Mouse (Mus musculus) brown adipose tissue, adult 24 weeks (tissue): Measurements from ENCODE around the gene Omt2b. TPM values are rescaled to one million over a fixed set of nuclear protein-coding genes. Genes with fewer than 3 reads are reported as not detected.
"Not testable (repeated sequence)": the region's sequence is repeated elsewhere in the genome, so short reads cannot be mapped to it uniquely, and the experiment has no call there.

Experiments used
- H3K27ac ChIP-seq: fragments of 200-500 bp; replicated peaks from 2 replicates; pipeline ENCODE4 v1.5.1; 2012; ENCODE audit warnings: low read depth, mild to moderate bottlenecking, low read length
- H3K4me1 ChIP-seq: fragments of 200-500 bp; 2 replicates; pipeline ENCODE4 v1.6.1; 2012; ENCODE audit warnings: low read length, mixed read lengths; ENCODE audit not compliant: control insufficient read depth, insufficient read depth, insufficient read length
- H3K4me3 ChIP-seq: fragments of 200-500 bp; 2 replicates; pipeline ENCODE4 v1.5.1; 2012; ENCODE audit warnings: low read depth, mild to moderate bottlenecking, low read length, moderate library complexity; ENCODE audit not compliant: insufficient read depth
- polyA plus RNA-seq: library from polyadenylated mRNA; stranded (reverse); fragments of >200 nt; gene quantifications from 2 replicates; pipeline ENCODE4 v1.2.4, GENCODE M21; 2012; ENCODE audit not compliant: missing spikeins, insufficient read depth, insufficient read length

The Omt2b gene
- polyA plus RNA-seq, result not detected in 2 replicates

- H3K27ac ChIP-seq, H3K4me1 ChIP-seq, H3K4me3 ChIP-seq: not testable (repeated sequence)
Measured at GRCm38 (mm10) chr9:78327289-78327688, at the start of gene Omt2b. Gene Omt2b (plus strand): TSS chr9:78327589.

GRCm38 (mm10) chr9:78282002-78282711 lies 45.2 kb upstream of the Omt2b start:
- not testable (repeated sequence) for H3K27ac ChIP-seq, H3K4me3 ChIP-seq, H3K4me1 ChIP-seq

DNA sequence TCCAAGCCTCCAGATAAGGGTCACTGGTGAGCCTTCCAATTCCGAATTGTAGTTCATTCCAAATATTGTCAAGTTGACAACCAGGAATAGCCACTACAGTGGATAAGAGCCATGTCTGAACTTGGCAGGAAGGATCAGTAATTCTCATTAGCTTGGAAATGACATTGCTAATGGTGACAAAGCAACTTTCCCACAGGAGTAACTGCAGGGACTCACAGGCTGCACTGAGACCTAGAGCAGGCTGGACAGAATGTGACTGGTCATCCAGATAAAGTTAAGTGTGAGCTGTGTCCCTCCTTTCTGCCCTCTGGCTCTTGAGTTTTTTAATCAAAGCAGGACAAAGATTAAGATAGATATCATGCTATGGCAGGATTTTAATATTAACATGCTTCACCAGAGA lies 38.3 kb upstream of the Omt2b start:
- not testable (repeated sequence) for H3K27ac ChIP-seq, H3K4me3 ChIP-seq, H3K4me1 ChIP-seq

- H3K4me1 ChIP-seq, H3K4me3 ChIP-seq, H3K27ac ChIP-seq: not testable (repeated sequence)
Measured at GRCm38 (mm10) chr9:78289723-78290122, 37.7 kb upstream of the Omt2b start, which contains the start of gene Gm10639. Gene Gm10639 (plus strand): TSS chr9:78289923.

GRCm38 (mm10) chr9:78292462-78292861 lies 34.9 kb upstream of the Omt2b start:
- not testable (repeated sequence) for H3K4me1 ChIP-seq, H3K4me3 ChIP-seq, H3K27ac ChIP-seq

GRCm38 (mm10) chr9:78293683-78294082 lies 33.7 kb upstream of the Omt2b start:
- not testable (repeated sequence) for H3K4me3 ChIP-seq, H3K27ac ChIP-seq, H3K4me1 ChIP-seq

GRCm38 (mm10) chr9:78294781-78295180 lies 32.6 kb upstream of the Omt2b start:
- H3K4me3 ChIP-seq, H3K27ac ChIP-seq, H3K4me1 ChIP-seq: not testable (repeated sequence)

DNA sequence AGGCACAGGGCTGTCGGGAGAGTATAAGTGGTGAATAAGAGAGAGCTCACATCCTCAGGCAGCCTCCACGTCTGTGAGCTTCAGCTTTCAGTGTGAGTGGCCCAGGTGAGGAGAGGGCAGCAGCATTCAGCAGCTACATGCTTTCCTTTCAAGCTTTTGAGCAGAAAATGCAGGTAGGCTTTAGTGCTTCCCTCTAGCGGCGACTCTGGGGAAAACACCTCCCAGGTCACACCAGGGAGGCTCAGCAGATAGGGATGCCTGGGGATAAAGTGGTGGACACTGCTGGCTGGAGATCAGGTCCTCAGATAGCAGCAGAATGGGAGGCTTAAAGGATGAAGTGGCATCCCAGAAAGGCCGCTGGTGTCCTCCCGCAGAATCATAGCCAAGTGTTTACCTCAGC lies 31.3 kb upstream of the Omt2b start:
- H3K4me3 ChIP-seq, H3K27ac ChIP-seq, H3K4me1 ChIP-seq: not testable (repeated sequence)

DNA sequence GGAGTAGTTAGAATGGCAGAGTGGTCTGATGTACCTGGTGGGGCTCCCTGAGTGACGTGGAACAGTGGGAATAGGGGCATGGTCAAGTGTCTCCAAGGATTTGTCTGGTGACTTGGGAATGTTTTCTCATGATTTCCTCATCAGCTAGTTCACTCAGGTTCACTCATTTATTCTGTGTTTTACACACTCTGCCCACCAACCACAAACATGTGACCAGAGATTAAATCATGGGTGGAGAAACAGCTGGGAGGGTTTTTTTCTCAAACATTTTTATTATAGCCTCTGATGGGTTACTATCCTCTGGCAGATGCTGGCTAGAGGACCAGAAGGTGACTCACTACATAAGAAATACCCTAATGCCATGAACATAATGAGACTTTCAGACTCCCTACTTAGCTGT lies 29.2 kb upstream of the Omt2b start:
- Histone ChIP-seq H3K4me3 (no peak overlapping the region), H3K27ac (no peak overlapping the region), H3K4me1 (no peaks in the 10 kb centered on the region)

GRCm38 (mm10) chr9:78299143-78299542 lies 28.2 kb upstream of the Omt2b start:
- H3K27ac ChIP-seq, H3K4me1 ChIP-seq, H3K4me3 ChIP-seq: not testable (repeated sequence)

GRCm38 (mm10) chr9:78308122-78308521 lies 19.3 kb upstream of the Omt2b start:
- not testable (repeated sequence) for H3K27ac ChIP-seq, H3K4me3 ChIP-seq, H3K4me1 ChIP-seq

- no peak within 1 kb of the TSS for H3K27ac ChIP-seq
- no peak within 1 kb of the TSS for H3K4me3 ChIP-seq
Measured at GRCm38 (mm10) chr9:78314696-78315095, 12.7 kb upstream of the Omt2b start, which contains the start of gene Omt2a. Gene Omt2a (minus strand): TSS chr9:78314796.

GRCm38 (mm10) chr9:78319499-78319898 lies 7.9 kb upstream of the Omt2b start:
- Histone ChIP-seq H3K27ac (no peak overlapping the region), H3K4me1 (no peaks in the 10 kb centered on the region), H3K4me3 (no peak overlapping the region)

More at GRCm38 (mm10) chr9:78314696-78315095, 12.7 kb upstream of the Omt2b start, which contains the start of gene Omt2a:
- H3K4me1 ChIP-seq, result no peaks in the 10 kb centered on the region

DNA sequence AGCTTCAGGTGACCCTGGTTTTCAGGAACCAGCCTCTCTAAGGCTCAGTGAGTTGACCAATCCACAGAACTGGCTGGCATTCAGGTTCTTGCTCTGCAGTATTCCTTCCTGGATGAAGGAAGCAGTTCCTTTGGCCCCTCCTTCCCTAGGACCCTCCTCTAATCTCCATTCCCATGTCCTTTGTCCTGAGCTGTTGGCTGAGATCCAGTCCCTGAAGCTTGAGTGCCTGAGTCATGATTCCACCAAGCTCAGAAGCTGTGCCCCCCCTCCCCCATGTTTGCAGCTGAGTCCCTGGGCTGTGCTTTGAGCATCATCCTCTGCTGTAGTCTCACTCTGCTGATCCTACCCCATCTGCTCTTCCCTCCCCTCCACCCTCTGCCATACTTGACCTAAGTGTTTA lies 9.7 kb downstream of the Omt2b start:
- H3K27ac ChIP-seq, H3K4me1 ChIP-seq, H3K4me3 ChIP-seq: not testable (repeated sequence)

DNA sequence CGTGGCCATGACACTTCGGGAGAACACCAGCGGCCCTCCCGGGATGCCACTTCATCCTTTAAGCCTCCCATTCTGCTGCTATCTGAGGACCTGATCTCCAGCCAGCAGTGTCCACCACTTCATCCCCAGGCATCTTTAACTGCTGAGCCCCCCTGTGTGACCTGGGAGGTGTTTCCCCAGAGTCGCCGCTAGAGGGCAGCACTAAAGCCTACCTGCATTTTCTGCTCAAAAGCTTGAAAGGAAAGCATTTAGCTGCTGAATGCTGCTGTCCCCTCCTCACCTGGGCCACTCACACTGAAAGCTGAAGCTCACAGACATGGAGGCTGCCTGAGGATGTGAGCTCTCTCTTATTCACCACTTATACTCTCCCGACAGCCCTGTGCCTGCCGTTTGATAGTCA lies 12.9 kb downstream of the Omt2b start:
- H3K27ac ChIP-seq, H3K4me1 ChIP-seq, H3K4me3 ChIP-seq: not testable (repeated sequence)

DNA sequence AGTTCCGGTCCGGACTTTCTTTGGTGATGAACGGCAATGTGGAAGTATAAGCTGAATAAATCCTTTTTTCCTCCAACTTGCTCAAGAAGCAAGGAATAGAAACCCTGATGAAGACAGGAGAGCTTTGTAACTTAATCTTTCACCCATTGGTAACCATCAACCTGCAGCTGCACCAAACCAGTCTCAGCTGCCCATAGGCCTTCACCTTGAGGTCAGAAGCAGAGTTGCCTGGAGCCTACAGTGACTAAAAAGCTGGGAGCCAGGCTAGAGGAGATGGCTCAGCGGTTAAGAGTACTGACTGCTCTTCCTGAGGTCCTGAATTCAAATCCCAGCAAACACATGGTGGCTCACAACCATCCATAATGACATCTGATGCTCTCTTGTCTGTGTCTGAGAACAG lies 15.1 kb downstream of the Omt2b start:
- not testable (repeated sequence) for H3K4me1 ChIP-seq, H3K4me3 ChIP-seq, H3K27ac ChIP-seq
